Mouse (Mus musculus) hematopoietic stem cell, adult 5-6 weeks (primary cell): Measurements from ENCODE around the gene Ecm2. TPM values are rescaled to one million over a fixed set of nuclear protein-coding genes. Genes with fewer than 3 reads are reported as not detected.

Experiments
- ATAC-seq, 2 experiments: fragments of 125-278 bp in 1 of 2; replicated peaks in 1 of 2; 2 replicates each; pipeline ENCODE4 v1.8.0; 2016 to 2017; ENCODE audit warnings: inconsistent platforms in 2 of 2, mild to moderate bottlenecking in 2 of 2, moderate number of reproducible peaks in 2 of 2, low read depth in 1 of 2, moderate TSS enrichment in 1 of 2; ENCODE audit not compliant: low FRiP score in 2 of 2, poor library complexity in 2 of 2, severe bottlenecking in 2 of 2, insufficient read depth in 1 of 2, low TSS enrichment in 1 of 2
- total RNA-seq: library from RNA; stranded (forward); fragments of 172-1452, 232-1000 nt; gene quantifications from 2 replicates; pipeline ENCODE4 v1.2.3, GENCODE M21; 2017

The Ecm2 gene
- total RNA-seq, 1 experiment from 2014 or later: 0.25 TPM

DNA sequence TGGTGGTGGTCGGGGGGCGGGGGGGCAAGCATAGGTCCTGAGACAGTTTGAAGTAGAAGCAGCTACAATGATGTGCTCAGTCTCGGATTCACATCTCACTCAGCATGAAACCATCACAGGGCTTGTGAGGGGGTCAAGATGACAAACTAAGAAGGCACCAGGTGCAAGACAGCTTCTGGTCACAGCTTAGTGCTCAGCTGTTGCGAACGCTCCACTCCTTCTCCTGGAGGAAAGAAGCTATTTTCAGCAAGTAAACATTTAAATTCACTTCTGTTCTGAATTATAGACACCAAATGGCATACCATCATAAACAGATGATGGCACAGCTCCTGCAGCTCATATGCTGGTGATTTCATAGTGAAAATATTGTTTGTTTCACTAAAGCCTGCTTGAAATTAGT is 19.2 kb upstream of the Ecm2 start:
- no peak for ATAC-seq

DNA sequence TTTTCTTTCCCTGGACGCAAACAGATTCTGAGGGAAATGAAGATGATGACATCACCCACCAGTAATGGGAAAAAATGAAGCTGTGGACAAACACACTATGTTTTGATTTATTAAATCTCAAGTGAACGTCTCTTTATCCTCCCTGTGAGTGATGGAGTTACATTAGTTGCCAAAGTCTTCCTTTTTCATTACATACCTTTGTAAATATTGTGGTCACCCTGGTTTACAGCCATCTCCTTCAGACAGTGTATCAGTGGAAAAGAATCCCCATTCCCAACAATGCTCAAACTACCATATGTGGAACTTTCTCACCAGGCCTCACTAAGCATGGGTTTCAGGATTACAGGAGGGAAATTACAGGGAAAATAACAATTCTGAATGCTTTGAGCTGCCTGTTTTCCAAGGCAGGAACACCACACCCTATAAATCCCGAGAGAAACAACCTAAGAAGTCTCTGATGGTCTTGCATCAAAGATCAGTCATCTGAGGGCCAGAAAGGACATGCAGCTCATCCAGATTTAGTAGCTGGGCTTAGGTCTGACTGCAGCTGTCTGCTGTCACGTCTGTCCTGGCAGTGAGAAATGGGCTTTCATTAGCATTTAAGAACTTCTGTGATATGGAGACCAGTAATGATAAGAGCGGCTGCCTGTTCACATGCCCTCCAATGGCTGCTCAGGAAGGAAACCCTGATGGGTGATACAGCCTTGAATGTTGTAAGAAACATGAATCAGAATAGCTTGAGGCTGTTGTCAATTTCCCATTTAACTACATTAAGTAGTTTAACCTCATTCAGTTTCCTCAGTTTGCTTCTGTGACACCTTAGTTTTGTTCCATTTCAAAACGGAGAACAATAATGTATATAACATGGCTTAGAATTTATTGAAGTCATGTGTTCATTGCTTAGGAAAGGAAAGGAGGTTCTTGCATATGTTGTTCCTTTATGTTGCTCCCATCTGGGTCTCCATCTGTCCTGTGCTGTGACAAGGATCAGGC is 11.9 kb upstream of the Ecm2 start, which contains the start of gene Tes3-ps:
Gene Tes3-ps (plus strand): TSS at position 943 of the 993 bp plus-strand sequence.
- ATAC-seq: no peak

DNA sequence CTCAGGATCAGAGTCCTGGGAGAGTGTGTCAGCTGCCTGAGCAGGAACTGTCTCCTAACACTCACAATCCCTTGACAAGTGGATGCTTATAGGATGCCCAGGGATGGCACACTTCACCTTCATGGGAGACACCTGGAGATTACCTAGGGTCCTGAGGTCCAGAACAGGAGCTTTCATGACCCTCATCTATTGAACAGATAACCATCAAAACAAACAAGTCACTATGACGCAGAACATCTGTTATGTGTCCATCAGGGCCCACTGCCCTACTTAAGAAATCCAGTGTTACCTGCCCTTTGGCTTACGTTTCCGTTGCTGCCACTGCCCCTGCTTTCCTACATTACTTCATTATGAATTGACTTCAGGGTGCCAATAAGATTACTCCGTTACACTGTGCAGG is 1.2 kb downstream of the Ecm2 start:
- ATAC-seq: no peak

DNA sequence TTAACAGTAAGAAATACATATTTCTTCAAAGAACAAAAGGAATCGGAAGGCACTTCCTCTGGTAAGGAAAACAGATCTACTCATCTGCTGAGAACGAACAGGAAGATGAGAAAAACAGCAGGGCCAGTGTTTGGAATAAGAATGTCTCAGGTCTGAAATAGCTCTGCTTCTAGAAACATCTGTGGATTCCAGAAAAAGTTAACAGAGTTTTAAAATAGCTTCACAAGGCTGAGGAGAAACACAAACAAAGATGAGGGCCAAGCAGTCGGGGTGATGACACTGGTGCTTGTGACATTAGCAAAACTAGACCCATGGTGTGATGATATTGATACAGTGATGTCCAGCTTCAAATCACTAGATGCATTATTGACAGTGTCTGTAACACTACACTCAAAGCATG is 2.6 kb downstream of the Ecm2 start:
- ATAC-seq: no peak

DNA sequence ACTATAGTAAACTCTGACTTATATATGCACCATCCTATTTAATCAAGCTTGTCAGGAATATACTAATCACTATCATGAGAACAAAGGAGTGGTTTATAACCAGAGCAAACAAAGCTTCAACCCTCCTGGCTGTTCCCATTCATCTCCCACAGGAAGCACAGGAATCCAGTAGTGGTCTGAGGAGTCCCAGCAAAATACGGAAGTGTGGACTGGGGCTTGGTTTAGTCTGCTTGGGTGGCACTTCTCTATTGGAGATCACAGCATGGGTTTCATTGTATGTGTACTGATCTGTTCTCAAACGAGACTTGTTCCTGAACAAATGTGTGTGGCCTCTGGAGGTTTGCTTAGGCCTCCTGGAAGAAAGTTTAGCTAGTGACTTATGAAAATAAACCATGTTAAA is 14.2 kb downstream of the Ecm2 start:
- peak; percentile 48 to 53; a peak in 1 of 4 replicates for ATAC-seq

DNA sequence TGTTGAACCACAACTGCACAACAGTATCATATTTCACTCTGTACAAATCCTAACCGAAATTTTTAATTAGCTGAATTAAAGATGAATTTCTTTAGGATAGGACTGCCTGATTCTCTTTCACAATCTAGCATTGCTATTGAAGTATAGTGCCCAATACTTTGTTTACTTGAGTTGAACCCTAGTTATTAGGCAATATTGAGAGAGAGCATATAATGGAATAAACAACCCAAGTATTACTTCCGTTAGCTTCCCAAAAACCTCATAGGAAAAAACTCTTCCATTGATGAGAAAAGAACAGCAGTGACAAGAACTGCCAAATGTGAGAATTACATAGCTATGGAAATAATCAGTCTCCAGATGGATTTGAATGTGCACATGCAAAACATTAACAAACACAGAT is 21.6 kb downstream of the Ecm2 start:
- no peak for ATAC-seq

DNA sequence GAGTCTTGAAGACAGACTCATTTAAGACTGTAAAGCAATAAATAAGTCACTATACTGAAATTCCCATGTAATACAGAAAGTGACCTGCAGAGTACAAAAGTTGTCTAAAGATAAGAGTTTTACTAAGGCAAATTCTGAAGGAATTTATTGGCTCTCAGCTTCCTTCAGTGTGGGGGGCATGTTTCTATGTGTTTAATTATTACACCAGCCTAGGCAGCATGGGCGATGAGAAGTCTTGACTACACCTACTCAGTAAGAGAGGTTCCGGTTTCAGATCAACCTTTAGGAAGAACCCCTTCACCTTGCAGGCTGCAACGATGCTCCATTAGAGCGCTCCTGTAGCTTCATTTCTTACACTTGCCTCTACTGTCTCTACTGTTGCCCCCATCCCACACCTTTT is 26.0 kb downstream of the Ecm2 start:
- no peak for ATAC-seq

DNA sequence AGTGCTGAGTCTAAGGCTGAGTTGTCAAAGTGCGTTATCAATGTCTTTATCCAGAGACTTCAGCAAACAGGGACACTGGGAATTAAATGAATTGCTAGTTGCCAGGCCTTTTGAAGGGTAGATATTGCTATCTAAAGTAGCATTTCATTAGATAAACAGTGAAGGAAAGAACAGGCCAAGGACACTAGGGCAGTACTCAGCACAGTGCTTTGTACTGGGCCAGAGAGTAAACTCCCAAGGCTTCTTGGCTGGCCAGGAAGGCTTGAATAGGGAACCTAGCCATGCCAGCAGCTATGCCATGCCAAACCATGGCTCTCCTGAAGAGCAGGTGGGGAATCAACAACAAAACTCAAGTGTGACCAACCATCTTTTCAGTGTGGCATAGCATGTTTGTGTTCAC is 32.3 kb downstream of the Ecm2 start:
- no peak for ATAC-seq

DNA sequence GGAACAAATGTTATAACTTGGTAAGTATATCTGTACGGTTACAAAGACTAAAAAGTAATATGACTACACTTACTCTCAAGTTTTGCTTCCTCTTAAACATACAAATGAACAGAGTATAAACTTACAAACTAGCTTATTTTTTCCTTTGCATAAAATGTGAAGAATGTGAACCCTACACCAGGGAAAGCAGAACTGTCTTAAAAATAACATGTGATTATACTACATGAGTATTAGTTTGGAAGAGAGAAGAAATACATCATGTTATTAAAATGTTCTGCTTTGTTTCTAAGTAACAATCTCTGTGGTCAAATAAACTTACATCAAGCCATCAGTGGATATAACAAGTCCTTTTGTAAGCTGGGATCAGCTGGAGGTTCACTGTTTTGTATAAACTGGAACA is 34.1 kb downstream of the Ecm2 start:
- no peak for ATAC-seq

DNA sequence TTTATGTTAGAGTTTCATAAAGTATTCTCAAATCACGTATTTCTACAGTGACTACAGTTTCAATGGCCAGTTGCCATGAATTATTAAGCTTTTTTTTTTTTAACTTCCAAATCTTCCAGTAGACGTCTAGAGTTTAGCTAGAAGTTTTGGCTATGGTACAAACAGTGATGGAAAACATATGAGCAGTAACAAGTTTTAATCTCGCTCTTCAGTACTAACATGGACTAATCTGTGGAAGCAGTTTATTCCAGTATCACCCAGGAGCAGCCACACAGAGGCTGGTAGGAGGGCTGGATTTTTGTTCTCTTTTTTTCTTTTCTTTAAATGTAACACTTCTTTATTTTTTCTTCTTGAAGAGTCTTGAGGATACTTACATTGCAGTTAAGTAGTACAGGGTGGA is 39.7 kb downstream of the Ecm2 start, which contains the start of gene Aspn:
Gene Aspn (plus strand): TSS at position 165 of the 400 bp plus-strand sequence.
- no peak for ATAC-seq

DNA sequence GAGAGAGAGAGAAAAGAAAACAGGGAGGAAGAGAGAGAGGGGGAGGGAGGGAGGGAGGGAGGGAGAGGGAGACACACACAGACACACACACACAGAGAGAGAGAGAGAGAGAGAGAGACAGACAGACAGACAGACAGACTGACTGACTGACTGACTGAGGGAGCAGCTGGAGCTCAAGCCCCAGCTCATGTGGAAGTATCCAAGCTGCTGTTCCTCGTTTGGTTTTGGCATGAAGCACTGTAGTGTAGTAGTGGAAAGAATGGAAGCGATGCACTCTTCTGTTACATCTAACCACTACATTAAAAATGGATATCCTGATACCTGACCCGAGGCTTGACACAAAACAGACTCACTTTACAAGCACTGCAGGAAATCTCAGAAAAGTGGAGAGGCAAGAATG is 41.0 kb downstream of the Ecm2 start:
- no peak for ATAC-seq

DNA sequence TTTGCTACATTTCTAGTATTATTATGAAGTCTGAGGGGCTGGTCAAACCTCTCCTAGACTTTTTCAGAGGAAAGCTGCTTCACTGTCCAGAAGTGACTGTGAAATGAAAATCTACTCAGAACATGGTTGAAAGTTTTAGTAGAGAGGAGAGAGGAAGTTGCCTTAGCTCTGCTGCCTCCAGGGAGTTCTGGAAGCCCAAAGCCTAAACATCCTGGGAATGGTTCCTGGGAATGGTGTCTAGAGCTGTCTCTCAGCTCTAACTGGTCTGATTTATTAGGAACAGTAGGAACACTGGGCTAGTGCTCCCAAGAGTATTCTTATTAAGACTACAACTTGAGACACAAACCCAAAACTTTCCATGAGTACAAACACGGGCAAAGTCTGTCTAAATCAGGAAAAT is 41.9 kb downstream of the Ecm2 start:
- no peak for ATAC-seq

DNA sequence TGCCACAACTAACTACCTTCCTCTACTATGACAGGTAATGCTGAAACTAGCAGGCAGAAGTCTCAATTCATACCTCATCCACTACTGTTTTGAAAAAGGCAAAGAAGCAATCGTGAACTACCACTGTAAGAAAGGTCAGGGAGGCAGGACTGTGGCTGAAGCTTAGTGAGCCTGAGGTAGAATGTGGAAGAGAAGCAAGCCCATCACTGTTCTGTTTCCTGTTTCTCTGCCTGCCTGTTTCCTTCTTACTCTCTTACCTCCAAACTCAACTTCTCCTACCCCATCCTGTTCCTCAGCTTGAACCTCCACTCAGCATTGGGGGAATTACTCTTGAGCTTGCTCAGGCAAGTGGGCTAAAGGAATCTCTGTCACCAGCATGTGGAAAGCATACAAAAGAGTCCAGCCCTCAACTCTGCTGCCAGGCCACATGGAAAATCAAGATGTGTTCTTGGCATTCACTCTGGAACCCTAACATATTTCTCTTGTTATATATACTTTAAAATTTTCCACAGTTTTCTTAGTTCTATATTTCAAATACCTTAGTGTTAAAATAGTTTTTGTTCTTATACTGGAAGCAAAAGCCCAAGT is 43.0 kb downstream of the Ecm2 start:
- peak; percentile 27 to 62; a peak in 3 of 4 replicates for ATAC-seq

DNA sequence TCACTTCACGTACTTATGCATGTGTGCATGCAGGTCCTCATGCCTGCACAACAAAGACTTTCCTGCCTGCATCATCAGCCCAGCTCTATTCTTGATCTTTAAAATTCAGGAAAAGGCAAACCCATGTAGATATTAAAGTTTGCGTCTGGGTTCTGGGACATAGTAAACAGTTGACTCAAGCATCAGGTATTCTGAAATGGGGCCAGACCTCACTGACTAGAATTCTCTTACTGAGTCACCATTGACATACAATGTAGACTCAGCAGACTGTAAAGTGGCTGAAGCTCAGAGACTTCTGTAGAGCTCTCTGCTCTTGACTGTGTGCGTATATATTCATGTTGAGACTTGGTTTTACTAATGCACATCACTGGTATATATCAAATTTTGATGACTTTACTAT is 45.0 kb downstream of the Ecm2 start:
- ATAC-seq: no peak

DNA sequence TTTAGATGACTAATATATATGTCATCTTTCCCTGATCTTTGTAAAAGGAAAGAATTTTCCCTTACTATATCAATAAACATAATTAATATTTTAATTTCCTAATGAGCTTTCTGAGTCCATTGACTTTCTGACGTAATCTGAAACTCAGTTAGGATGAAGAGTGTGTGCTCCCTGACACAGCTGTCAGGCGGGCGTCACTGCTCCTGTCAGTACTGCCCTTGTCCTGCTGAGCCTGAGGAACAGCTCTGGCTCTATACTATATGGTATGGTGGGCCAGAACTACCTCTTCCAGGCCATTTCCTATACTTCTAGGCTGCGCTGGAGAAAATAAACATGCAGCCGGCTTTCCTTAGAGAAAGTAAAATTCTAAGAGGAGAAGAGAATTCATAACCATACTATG is 49.9 kb downstream of the Ecm2 start:
- no peak for ATAC-seq

DNA sequence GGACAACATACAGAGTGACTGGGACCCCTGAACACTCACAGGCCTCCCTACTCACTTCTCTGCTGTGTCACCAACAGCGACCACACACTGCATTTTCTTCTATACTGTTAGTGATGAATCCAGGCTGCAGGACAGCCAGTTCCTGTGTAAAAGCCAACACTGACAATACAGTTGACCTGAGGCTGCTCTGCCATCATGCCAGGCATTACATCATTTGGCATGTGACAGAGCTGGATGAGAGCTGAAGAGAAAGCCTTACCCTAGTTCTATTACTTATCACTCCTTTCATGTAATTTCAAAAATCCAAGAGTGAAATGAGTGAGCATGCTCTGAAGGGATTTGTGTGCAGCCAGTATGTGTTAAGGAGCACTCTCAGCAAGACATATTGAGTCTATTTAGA is 51.6 kb downstream of the Ecm2 start:
- ATAC-seq: no peak

DNA sequence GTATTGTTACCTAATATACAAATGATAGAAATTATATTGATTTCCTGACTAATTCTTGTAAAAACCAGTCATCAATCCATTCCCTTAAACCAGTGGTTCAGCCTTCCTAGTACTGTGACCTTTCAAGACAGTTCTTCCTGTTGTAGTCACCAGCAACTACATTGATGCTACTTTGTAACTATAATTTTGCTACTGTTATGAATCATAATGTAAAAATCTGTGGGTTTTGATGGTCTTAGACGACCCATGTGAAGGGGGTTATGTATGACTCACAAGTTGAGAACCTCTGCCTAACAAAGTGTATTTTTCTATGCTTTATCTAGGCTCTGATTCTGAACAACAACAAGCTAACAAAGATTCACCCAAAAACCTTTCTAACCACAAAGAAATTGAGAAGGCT is 52.3 kb downstream of the Ecm2 start:
- ATAC-seq: no peak

DNA sequence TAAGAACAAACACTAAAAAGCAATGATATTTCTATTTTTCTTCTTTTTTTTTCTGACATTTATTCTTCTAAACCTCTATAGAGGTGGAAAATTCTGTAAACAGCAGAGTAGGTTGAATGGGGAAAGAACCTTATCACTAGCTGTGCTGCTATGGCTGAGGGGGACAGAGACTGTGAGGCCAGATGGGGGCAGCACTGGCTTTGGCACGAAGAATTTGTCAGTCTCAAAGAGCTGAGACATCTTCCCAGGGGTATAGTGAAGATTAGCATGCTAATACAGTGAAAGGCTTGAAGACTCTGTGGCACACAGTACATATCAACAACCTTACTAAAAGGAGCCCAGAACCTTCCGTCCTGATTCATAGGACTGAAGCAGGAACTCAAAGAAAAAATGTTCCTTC is 54.6 kb downstream of the Ecm2 start:
- ATAC-seq: no peak

DNA sequence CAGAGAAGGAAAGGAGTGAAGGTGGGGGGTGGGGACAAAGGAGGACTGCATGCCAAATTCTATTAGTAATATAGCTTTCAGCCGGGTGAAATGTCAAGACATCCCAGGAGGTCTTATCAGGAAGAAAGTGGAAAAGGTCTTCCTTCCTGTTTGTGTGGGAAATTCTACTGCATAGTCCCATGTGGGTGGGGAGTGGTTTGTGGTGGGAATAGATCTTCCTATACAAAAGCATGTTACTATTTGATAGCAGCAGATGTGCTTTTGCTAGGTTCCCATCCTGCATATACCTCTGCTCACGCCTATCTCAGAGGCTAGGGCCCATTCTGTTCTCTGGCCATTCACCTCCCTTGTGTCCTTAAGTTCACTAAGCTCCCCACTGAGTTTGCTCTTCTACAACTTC is 56.3 kb downstream of the Ecm2 start:
- ATAC-seq: no peak
